Mouse (Mus musculus) erythroblast, embryonic 14.5 days (primary cell): Measurements from ENCODE around the gene Reg3b.

Experiments
- GATA1 ChIP-seq: IDR thresholded peaks from 2 replicates; pipeline ENCODE4 v1.6.1; 2012; ENCODE audit warnings: low read length, inconsistent platforms, mixed read lengths
- TAL1 ChIP-seq: IDR thresholded peaks from 3 replicates; pipeline ENCODE4 v1.6.1; 2012; ENCODE audit warnings: low read length, inconsistent platforms, mixed read lengths

DNA sequence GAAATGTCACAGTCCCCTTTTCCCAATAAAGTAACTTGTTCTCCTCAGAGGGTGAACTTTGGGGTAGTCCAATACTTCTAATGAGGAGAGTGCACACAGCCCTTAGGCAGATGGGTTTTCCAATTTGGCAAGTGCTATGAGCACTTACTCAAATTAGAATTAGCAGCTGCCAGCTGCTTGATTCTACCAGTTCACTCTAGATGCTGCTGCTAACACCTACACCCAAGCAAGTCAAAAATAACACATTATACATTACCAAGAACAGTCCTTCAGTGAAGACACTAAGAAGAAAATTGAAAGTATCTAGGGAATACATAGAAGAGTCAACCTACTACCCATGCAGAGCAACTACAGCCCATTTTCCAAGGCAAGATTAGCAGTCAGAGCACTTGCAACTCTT lies 30.2 kb upstream of the Reg3b start:
- no peak for TF ChIP-seq GATA1
- no peak for TF ChIP-seq TAL1
